Mouse (Mus musculus) kidney, adult 2 months (tissue): ENCODE results near the gene Fam243.

ENCODE experiments used
- CTCF ChIP-seq: fragments of 200-500 bp; conservative IDR thresholded peaks from 2 replicates; pipeline ENCODE4 v1.5.1; 2011; ENCODE audit warnings: low read depth, mild to moderate bottlenecking, control low read depth, low read length, moderate library complexity, mixed read lengths; ENCODE audit not compliant: insufficient read depth, insufficient read length
- POLR2A ChIP-seq: fragments of 200-500 bp; IDR thresholded peaks from one replicate; pipeline ENCODE4 v1.6.1; 2011; ENCODE audit warnings: low read depth, low read length, control low read depth

- TF ChIP-seq CTCF, result no peak
- TF ChIP-seq POLR2A, result no peak
Measured at GRCm38 (mm10) chr16:92275526-92275925, 45.7 kb downstream of the Fam243 start.
